Mouse (Mus musculus) intestine, postnatal 0 days (tissue): ENCODE measurements around the gene Zdhhc1. TPM values are rescaled to one million over a fixed set of nuclear protein-coding genes. Genes with fewer than 3 reads are reported as not detected.

Experiments
- ATAC-seq: fragments of 200-750 bp; cut with Nextera tagmentation; 2 replicates; pipeline ENCODE4 v1.8.0; 2017; ENCODE audit warnings: mild to moderate bottlenecking, moderate TSS enrichment, moderate library complexity
- H3K27ac ChIP-seq: fragments of 300-500 bp; sonication (generic); 2 replicates; pipeline ENCODE4 v1.5.1; 2014; ENCODE audit warnings: mild to moderate bottlenecking, low read depth, low read length, moderate library complexity
- H3K27me3 ChIP-seq: fragments of 300-500 bp; sonication (generic); replicated peaks from 2 replicates; pipeline ENCODE4 v1.6.1; 2014; ENCODE audit warnings: low read length, mixed read lengths; ENCODE audit not compliant: control insufficient read depth, insufficient read depth
- H3K36me3 ChIP-seq: fragments of 300-500 bp; sonication (generic); 2 replicates; pipeline ENCODE4 v1.6.1; 2014; ENCODE audit warnings: mild to moderate bottlenecking, moderate library complexity; ENCODE audit not compliant: control insufficient read depth, insufficient read depth
- H3K4me1 ChIP-seq: fragments of 300-500 bp; sonication (generic); replicated peaks from 2 replicates; pipeline ENCODE4 v1.6.1; 2014; ENCODE audit warnings: antibody characterized with exemption, low read length, mixed read lengths; ENCODE audit not compliant: control insufficient read depth, insufficient read depth
- H3K4me2 ChIP-seq: fragments of 300-500 bp; sonication (generic); replicated peaks from 2 replicates; pipeline ENCODE4 v1.6.1; 2014; ENCODE audit warnings: low read depth, mild to moderate bottlenecking, moderate library complexity
- H3K4me3 ChIP-seq: fragments of 300-500 bp; sonication (generic); 2 replicates; pipeline ENCODE4 v1.5.1; 2014; ENCODE audit warnings: low read depth, low read length
- H3K9ac ChIP-seq: fragments of 300-500 bp; sonication (generic); 2 replicates; pipeline ENCODE4 v1.6.1; 2014; ENCODE audit warnings: mild to moderate bottlenecking, low read depth, low read length
- H3K9me3 ChIP-seq: fragments of 300-500 bp; sonication (generic); 2 replicates; pipeline ENCODE4 v1.6.1; 2016; ENCODE audit warnings: mixed run types; ENCODE audit not compliant: control insufficient read depth
- CTCF ChIP-seq: sonication (generic); IDR thresholded peaks from 2 replicates; pipeline ENCODE4 v1.5.1; 2016; ENCODE audit warnings: low read depth, mild to moderate bottlenecking, control low read depth, antibody characterized with exemption, moderate library complexity
- WGBS: fragments of 180-500 bp; shearing (Covaris S2); extraction: QIAGEN DNeasy Blood & Tissue Kit; methylation state at CpG from one replicate; pipeline ENCODE4 v1.1.7; 2014; 5-methylcytosine and 5-hydroxymethylcytosine counted together
- polyA plus RNA-seq: library from polyadenylated mRNA; unstranded; fragments of >200 nt; fragmentation: Nextera tagmentation; extraction: Ambion mirVana; gene quantifications from 2 replicates; pipeline ENCODE4 v1.2.1, GENCODE M21; 2015

The Zdhhc1 gene
- polyA plus RNA-seq, 1 experiment from 2014 or later = 7.1 TPM

DNA sequence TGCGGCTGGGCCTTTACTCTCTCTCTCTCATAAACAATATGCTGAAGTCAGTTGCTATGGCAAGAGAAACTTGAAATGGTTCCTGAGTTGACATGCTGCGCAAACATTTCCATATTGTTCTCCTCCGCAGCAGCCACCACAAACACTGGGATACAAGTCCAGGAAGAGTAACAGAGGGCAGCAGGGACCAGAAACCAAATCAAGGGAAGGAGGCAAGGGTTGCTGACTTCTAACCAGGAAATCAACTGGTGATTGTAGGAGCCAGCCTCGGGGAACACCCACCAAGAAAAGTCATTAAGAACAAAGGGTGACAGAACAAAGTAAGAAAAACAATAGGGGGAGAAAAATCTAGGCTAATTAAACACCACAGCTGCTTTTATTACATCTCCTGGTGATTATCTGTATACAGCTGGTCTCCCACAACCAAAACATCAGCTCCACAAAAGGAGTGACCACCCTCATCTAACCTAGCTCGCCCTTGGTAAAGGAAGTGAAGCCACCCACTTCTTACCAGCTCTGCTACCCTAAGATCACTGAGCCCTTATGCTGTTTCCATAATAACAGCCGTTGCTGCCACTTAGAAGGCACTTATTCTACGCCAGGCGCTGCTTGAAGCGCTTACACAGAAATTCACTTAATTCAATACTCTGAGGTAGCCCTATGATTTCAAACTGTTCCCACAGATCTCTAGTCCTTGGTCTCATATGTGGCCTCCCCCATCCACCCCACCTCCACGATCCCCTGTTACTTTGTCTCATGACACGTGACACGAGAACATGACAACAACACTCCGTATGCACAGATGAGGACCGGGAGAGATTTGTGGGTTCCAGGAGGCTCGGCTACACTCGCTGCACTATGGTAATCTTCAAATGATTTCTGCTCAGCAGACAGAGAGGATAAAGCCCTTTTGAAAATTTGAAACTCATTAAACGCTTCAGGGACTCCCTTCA, 1.1 kb downstream of the Zdhhc1 start:
- no peaks in the 10 kb centered on the region for H3K27me3 ChIP-seq
- H3K4me1 ChIP-seq = no peaks in the 10 kb centered on the region; the same call in 1 of the 2 replicates
- H3K27ac ChIP-seq = peak overlapping the region; percentile 4; the same call in 1 of the 2 replicates
- no peak for ATAC-seq
- H3K9me3 ChIP-seq = no peaks in the 10 kb centered on the region
- peak overlapping the region; percentile 89 for H3K4me2 ChIP-seq
- no peak overlapping the region for H3K9ac ChIP-seq
- H3K36me3 ChIP-seq = no peaks in the 10 kb centered on the region
- H3K4me3 ChIP-seq = peak overlapping the region; percentile 79
- no peak for TF ChIP-seq CTCF
- 55% methylated on average over 17 of the region's 17 CpGs for WGBS

DNA sequence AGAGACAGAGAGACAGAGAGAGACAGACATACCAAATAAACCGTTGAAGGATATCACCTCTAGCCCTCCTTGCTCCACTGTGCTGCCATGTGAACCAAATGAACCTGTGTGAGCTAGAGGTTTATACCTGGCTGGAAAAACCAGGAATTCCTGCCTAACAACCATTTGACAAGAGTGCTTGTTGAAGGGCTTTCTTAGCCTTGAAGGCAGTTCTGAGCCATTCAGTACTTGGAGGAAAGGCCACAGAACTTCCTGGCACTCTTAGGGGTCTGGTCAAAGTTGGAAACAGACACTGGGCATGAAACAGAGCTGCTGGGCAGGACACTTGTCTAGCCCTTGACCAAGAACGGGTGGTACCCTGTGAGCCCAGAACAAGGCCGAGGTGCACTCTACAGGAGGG, 2.1 kb downstream of the Zdhhc1 start:
- TF ChIP-seq CTCF = no peak
- Histone ChIP-seq H3K9me3 (no peaks in the 10 kb centered on the region), H3K9ac (no peak overlapping the region), H3K4me3 (no peak overlapping the region), H3K27me3 (no peaks in the 10 kb centered on the region), H3K4me2 (no peak overlapping the region), H3K27ac (no peak overlapping the region), H3K4me1 (no peaks in the 10 kb centered on the region; the same call in 1 of the 2 replicates), H3K36me3 (no peaks in the 10 kb centered on the region)
- ATAC-seq = no peak
- 70% methylated on average over 3 of the region's 3 CpGs for WGBS

DNA sequence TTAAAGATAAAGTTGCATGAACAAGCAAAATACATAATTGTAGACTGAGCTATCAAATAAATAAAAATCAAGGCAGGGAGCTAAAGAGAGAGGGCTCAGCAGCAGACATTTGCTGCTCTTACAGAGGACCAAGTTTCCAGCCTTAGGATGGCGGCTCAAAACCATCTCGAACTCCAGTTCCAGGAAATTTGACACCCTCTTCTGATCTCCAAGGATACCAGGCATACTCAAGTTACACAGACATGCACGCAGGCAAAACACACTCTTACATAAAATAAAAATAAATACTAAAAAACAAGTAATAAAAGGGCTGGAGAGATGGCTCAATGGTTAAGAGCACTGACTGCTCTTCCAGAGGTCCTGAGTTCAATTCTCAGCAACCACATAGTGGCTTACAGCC, 3.2 kb downstream of the Zdhhc1 start:
- no peak overlapping the region for H3K27ac ChIP-seq

DNA sequence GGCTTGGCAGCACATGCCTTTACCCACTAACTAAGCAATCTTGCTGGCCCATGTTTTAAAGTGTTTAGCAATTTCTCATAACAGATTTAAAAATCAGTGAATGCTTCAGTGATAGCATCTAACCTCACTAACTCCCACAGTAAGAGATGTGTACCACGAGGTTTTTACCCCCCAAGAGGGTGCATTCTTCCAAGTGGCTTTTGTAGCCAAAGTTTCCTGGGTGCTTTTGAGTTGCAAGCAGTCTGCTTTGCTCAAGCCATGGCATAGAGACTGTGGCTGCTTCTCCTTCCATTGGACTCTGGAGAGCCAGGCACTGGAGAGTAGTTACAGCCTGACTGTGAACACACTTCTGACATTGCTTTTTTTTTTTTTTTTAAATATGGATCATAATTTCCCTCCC, 7.4 kb downstream of the Zdhhc1 start:
- no peak for TF ChIP-seq CTCF
- no peaks in the 10 kb centered on the region for H3K27me3 ChIP-seq

More for the DNA sequence above, 3.2 kb downstream of the Zdhhc1 start:
- no peak for TF ChIP-seq CTCF
- no peaks in the 10 kb centered on the region for H3K36me3 ChIP-seq
- no peaks in the 10 kb centered on the region for H3K27me3 ChIP-seq
- no peak overlapping the region for H3K9ac ChIP-seq
- H3K9me3 ChIP-seq = no peaks in the 10 kb centered on the region
- no peak overlapping the region for H3K4me2 ChIP-seq
- H3K4me3 ChIP-seq = no peak overlapping the region
- WGBS = 56% methylated on average over 3 of the region's 3 CpGs
- H3K4me1 ChIP-seq = no peaks in the 10 kb centered on the region; the same call in 1 of the 2 replicates
- ATAC-seq = no peak

GRCm38 (mm10) chr8:105488082-105488481, 8.6 kb downstream of the Zdhhc1 start:
- Histone ChIP-seq H3K27me3 (no peaks in the 10 kb centered on the region), H3K4me2 (no peak overlapping the region), H3K27ac (no peak overlapping the region), H3K36me3 (0 out of 2 replicates have a peak, but pooled peaks cover 4% of the 10 kb centered on the region), H3K4me1 (no peaks in the 10 kb centered on the region), H3K4me3 (no peak overlapping the region), H3K9ac (no peak overlapping the region), H3K9me3 (no peaks in the 10 kb centered on the region)
- TF ChIP-seq CTCF = no peak
- ATAC-seq = no peak
- WGBS = 66% methylated on average over 3 of the region's 3 CpGs

More for the DNA sequence above, 7.4 kb downstream of the Zdhhc1 start:
- no peak overlapping the region for H3K4me3 ChIP-seq
- 42% methylated on average over 1 of the region's 1 CpGs for WGBS
- no peak for ATAC-seq
- no peak overlapping the region for H3K27ac ChIP-seq
- no peaks in the 10 kb centered on the region for H3K9me3 ChIP-seq
- H3K4me2 ChIP-seq = no peak overlapping the region
- no peak overlapping the region for H3K9ac ChIP-seq
- H3K36me3 ChIP-seq = 0 out of 2 replicates have a peak, but pooled peaks cover 4% of the 10 kb centered on the region
- H3K4me1 ChIP-seq = no peaks in the 10 kb centered on the region

- ATAC-seq = no peak
- peak; percentile 77 for TF ChIP-seq CTCF
- Histone ChIP-seq H3K36me3 (0 out of 2 replicates have a peak, but pooled peaks cover 4% of the 10 kb centered on the region), H3K4me2 (no peak overlapping the region), H3K27me3 (no peaks in the 10 kb centered on the region), H3K4me1 (no peaks in the 10 kb centered on the region), H3K27ac (no peak overlapping the region), H3K9me3 (no peaks in the 10 kb centered on the region), H3K9ac (no peak overlapping the region), H3K4me3 (no peak overlapping the region)
- WGBS = 58% methylated on average over 2 of the region's 2 CpGs
Measured at GRCm38 (mm10) chr8:105484392-105484791, 12.3 kb downstream of the Zdhhc1 start.
